Mouse (Mus musculus) C2C12 (cell line): ENCODE data around the gene Tmprss15. TPM values are rescaled to one million over a fixed set of nuclear protein-coding genes. Genes with fewer than 3 reads are reported as not detected.

Experiments used
- H3K27me3 ChIP-seq: one replicate; pipeline ENCODE4 v1.6.1; 2011; ENCODE audit not compliant: control insufficient read depth, insufficient read depth, insufficient read length
- H3K36me3 ChIP-seq: one replicate; pipeline ENCODE4 v1.6.1; 2011; ENCODE audit not compliant: control insufficient read depth, insufficient read depth
- H3K4me3 ChIP-seq: one replicate; pipeline ENCODE4 v1.5.1; 2011; ENCODE audit warnings: mild to moderate bottlenecking, control low read depth; ENCODE audit not compliant: poor library complexity, insufficient read depth, severe bottlenecking
- H3K79me2 ChIP-seq: one replicate; pipeline ENCODE4 v1.6.1; 2011; ENCODE audit not compliant: control insufficient read depth, insufficient read depth
- H3K79me3 ChIP-seq: one replicate; pipeline ENCODE4 v1.6.1; 2011; ENCODE audit warnings: low read depth, control low read depth
- H3ac ChIP-seq: one replicate; pipeline ENCODE3; 2011; ENCODE audit warnings: low read depth; ENCODE audit not compliant: control insufficient read depth, insufficient read length
- CEBPB ChIP-seq: IDR thresholded peaks from one replicate; pipeline ENCODE4 v1.6.1; 2011; ENCODE audit warnings: low read depth, mild to moderate bottlenecking, control low read depth, moderate library complexity
- CTCF ChIP-seq: IDR thresholded peaks from one replicate; pipeline ENCODE4 v1.5.1; 2011; ENCODE audit not compliant: control insufficient read depth, insufficient read depth, insufficient read length
- FOSL1 ChIP-seq: IDR thresholded peaks from one replicate; pipeline ENCODE4 v1.8.0; 2011; ENCODE audit warnings: mild to moderate bottlenecking, low read length; ENCODE audit not compliant: poor library complexity, insufficient read depth, severe bottlenecking
- MAX ChIP-seq: IDR thresholded peaks from one replicate; pipeline ENCODE4 v1.6.1; 2011; ENCODE audit warnings: mild to moderate bottlenecking, control low read depth
- MYOD1 ChIP-seq: IDR thresholded peaks from one replicate; pipeline ENCODE4 v1.6.1; 2011; ENCODE audit warnings: low read depth; ENCODE audit not compliant: control insufficient read depth, insufficient read length
- MYOG ChIP-seq: IDR thresholded peaks from one replicate; pipeline ENCODE4 v1.6.1; 2011; ENCODE audit not compliant: control insufficient read depth, insufficient read length; ENCODE audit errors: extremely low read depth
- USF1 ChIP-seq: IDR thresholded peaks from one replicate; pipeline ENCODE4 v1.6.1; 2011; ENCODE audit warnings: low read depth, mild to moderate bottlenecking, control low read depth, moderate library complexity
- polyA plus RNA-seq: library from polyadenylated mRNA; unstranded; fragments of >200 nt; fragmentation: generic; extraction: Trizol; gene quantifications from one replicate; pipeline ENCODE4 v1.2.1, GENCODE M21; 2012; ENCODE audit warnings: missing spikeins

Tmprss15 gene
- polyA plus RNA-seq, 1 experiment, result not detected

DNA sequence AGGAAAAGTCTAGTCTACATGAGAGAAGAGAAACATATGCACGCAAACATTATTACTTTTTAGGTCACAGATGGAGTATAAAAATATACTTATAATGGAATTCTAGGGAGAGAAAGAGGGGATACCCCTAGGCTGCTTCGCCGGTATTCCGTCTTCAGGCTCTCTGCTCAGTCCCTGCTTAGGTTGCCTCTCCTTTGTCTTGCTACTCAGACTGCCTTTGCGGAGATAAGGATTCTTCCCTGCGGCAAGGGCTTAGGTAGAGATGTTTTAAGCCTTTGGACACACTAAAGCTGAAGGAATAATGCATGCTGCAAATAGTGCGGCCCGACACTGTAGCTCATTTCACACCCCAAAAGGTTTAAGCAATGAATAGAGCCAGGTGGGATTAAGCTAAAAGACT lies 114.5 kb downstream of the Tmprss15 start:
- H3K36me3 ChIP-seq, result no peaks in the 10 kb centered on the region
- H3ac ChIP-seq, result no peak overlapping the region
- TF ChIP-seq MYOD1 (no peak), MAX (no peak), MYOG (no peak), USF1 (no peak), CTCF (no peak), CEBPB (no peak), FOSL1 (no peak)
- no peak overlapping the region for H3K4me3 ChIP-seq
- no peaks in the 10 kb centered on the region for H3K79me2 ChIP-seq
- no peaks in the 10 kb centered on the region for H3K79me3 ChIP-seq
- H3K27me3 ChIP-seq, result no peaks in the 10 kb centered on the region

DNA sequence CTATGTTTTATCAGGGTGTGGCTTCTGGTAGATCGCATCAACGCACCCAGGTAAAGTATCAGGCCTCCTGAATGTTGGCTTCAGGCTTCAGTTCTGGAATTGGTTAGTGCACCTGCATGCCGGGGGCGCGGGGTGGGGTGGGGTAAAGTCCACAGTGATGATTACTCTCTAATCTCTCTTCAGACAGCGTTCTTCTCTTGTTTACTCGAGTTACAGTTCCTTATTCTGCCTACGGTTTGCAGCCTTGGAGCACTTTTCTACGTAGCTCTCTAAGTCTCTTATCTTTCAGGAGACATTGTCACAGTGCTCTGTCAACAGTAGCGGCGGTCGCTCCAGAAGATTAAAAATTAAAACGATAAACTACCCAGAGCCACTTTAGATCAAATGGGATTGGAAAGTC lies 116.8 kb downstream of the Tmprss15 start:
- no peak for TF ChIP-seq CTCF
- TF ChIP-seq CEBPB, result no peak
- TF ChIP-seq MYOD1, result no peak
- no peak for TF ChIP-seq MAX
- TF ChIP-seq USF1, result no peak
- no peak for TF ChIP-seq FOSL1
- no peak for TF ChIP-seq MYOG
- no peak overlapping the region for H3ac ChIP-seq
- no peaks in the 10 kb centered on the region for H3K36me3 ChIP-seq
- H3K79me3 ChIP-seq, result no peaks in the 10 kb centered on the region
- H3K4me3 ChIP-seq, result no peak overlapping the region
- no peaks in the 10 kb centered on the region for H3K27me3 ChIP-seq
- no peaks in the 10 kb centered on the region for H3K79me2 ChIP-seq

DNA sequence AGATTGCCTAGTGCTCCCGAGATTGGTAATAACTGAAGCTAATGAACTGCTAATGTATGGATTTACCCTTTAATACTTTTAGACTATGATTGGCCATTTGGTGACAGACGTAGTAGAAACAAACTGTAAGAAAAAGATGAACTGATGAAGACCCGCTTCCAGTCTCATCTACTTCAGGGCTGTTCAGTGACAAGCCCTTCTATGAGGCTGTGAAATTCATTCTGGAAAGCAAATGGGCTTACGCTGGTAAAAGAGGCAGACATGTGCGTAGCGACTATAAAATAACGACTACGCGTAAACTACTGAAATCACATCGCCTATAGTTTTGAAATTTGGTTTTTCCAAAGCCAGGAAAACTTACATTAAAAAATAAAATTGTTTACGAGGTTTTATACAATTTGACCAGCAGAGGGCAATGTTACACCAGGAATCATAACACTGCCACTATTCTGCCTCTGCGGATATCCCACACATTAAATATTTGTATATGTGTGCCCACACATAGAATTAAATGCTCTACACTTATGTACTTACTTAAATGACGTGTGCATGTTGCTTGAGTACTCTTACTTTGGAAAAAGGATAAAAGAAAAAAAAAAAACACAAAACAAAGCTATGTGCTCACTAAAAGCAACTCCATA lies 121.7 kb downstream of the Tmprss15 start:
- no peaks in the 10 kb centered on the region for H3K79me2 ChIP-seq
- H3K27me3 ChIP-seq, result no peaks in the 10 kb centered on the region
- no peaks in the 10 kb centered on the region for H3K79me3 ChIP-seq
- no peaks in the 10 kb centered on the region for H3K36me3 ChIP-seq
- no peak overlapping the region for H3ac ChIP-seq
- no peak for TF ChIP-seq MYOG
- no peak for TF ChIP-seq CEBPB
- no peak for TF ChIP-seq USF1
- TF ChIP-seq MAX, result no peak
- TF ChIP-seq MYOD1, result no peak
- TF ChIP-seq CTCF, result no peak
- TF ChIP-seq FOSL1, result no peak
- H3K4me3 ChIP-seq, result no peak overlapping the region

DNA sequence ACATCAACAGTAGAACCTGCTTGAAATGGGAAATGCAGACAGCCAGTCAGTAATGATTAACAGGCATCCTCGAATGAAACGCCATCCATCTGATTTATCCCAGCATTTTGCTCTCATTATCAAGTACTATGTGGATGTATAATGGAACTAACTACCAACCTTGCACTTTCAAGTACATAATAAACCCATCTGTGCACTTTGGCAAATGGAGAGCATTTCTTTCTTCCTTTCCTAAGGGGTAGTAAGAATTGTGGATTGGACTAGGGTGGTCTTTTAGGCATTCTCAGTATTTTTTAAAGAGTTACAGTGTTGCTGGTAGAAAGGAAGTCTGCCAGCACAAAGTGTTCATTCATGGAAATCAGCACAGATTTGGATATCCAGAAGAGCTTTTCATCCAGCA lies 133.5 kb downstream of the Tmprss15 start:
- H3ac ChIP-seq, result no peak overlapping the region
- H3K36me3 ChIP-seq, result no peaks in the 10 kb centered on the region
- no peak overlapping the region for H3K4me3 ChIP-seq
- no peaks in the 10 kb centered on the region for H3K79me2 ChIP-seq
- TF ChIP-seq MYOD1 (no peak), MYOG (no peak), USF1 (no peak), CTCF (no peak), MAX (no peak), CEBPB (no peak), FOSL1 (no peak)
- H3K79me3 ChIP-seq, result no peaks in the 10 kb centered on the region
- H3K27me3 ChIP-seq, result no peaks in the 10 kb centered on the region

DNA sequence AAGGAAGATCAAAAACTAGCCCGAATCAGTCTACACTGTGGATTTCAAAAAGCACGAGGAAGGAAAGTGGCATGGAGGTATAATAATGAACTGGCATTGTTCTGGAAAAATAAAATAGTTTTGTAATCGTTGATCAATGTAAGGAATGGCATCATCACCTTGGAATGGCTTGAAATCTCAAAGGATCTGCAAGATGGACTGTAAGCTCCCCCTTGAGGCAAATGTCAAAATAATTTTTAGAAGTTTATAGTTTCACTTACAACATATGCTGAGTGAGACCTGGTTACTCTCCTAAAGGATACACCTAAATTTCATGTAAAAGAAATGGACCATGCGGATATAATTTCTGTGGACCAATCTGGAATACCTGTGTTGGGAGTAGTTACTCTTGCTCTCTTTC lies 140.5 kb downstream of the Tmprss15 start:
- no peaks in the 10 kb centered on the region for H3K36me3 ChIP-seq
- TF ChIP-seq FOSL1 (no peak), USF1 (no peak), MYOG (no peak), MYOD1 (no peak), MAX (no peak), CEBPB (no peak), CTCF (no peak)

DNA sequence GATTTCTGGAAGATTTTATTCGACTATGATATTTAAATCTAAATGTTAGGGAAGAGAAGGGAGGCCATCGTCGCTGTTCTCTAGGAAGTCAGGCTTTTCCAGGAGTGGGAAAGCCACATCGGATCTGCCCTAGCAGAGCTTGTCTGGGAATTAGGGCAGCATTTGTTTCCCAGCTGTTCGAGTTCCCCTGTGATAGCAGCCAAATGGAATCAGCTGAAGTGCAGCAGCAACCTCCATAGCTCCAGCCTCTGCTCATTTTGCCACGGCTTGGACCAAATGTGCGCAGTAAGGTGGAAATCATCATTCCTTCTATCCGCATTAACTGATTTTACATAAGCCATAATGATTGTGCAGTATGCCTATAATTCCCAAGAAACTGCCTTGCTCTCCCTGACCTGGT lies 153.1 kb downstream of the Tmprss15 start:
- no peaks in the 10 kb centered on the region for H3K79me2 ChIP-seq
- H3K79me3 ChIP-seq, result no peaks in the 10 kb centered on the region
- H3ac ChIP-seq, result no peak overlapping the region
- no peak for TF ChIP-seq FOSL1
- TF ChIP-seq MAX, result no peak
- TF ChIP-seq CEBPB, result no peak
- TF ChIP-seq MYOG, result no peak
- TF ChIP-seq CTCF, result no peak
- TF ChIP-seq MYOD1, result no peak
- TF ChIP-seq USF1, result no peak
- no peak overlapping the region for H3K4me3 ChIP-seq
- no peaks in the 10 kb centered on the region for H3K36me3 ChIP-seq
- no peaks in the 10 kb centered on the region for H3K27me3 ChIP-seq

More for the DNA sequence above, 140.5 kb downstream of the Tmprss15 start:
- Histone ChIP-seq H3K4me3 (no peak overlapping the region), H3ac (no peak overlapping the region), H3K79me3 (no peaks in the 10 kb centered on the region), H3K79me2 (no peaks in the 10 kb centered on the region), H3K27me3 (no peaks in the 10 kb centered on the region)
